ENCODE assay signal across 8 mouse cellular contexts in genomic region chr5:74265601-74266475, GRCm38 (mm10).
DNase-seq lines count a peak whose midpoint lies in the region; ATAC-seq and TF ChIP-seq lines count a peak whose summit lies in the region.

No protein-coding gene starts in this region.

- WGBS in forebrain, embryonic 10.5 days, result 57% methylated on average over 13 of the region's 13 CpGs
- 36% methylated on average over 13 of the region's 13 CpGs for WGBS in forebrain, embryonic 16.5 days
- WGBS in kidney, postnatal 0 days, result 58% methylated on average over 13 of the region's 13 CpGs
- 49% methylated on average over 13 of the region's 13 CpGs for WGBS in midbrain, embryonic 14.5 days

- ATAC-seq in forebrain, embryonic 16.5 days, result no peak
- ATAC-seq in kidney, postnatal 0 days (replicated peaks; ENCODE audit: low FRiP score, low read depth), result no peak
- ATAC-seq in midbrain, embryonic 14.5 days (ENCODE audit: low FRiP score, low TSS enrichment), result no peak
- ATAC-seq in megakaryocyte-erythroid progenitor cell, adult 5-6 weeks (replicated peaks; ENCODE audit: low FRiP score, low TSS enrichment, poor library complexity, severe bottlenecking), result no peak

- H3K9ac ChIP-seq in forebrain, embryonic 16.5 days (replicated peaks; ENCODE audit: low read depth, low read length), result no peak overlapping the region
- H3K9ac ChIP-seq in kidney, postnatal 0 days (ENCODE audit: low read depth, low read length), result no peak overlapping the region
- no peak overlapping the region for H3K9ac ChIP-seq in midbrain, embryonic 14.5 days (replicated peaks; ENCODE audit: low read length)

- intact Hi-C loops in gastrocnemius, adult 2 months (cut with DNase I), result no loop called here

- no peaks in the 10 kb centered on the region for H3K9me3 ChIP-seq in forebrain, embryonic 10.5 days
- H3K9me3 ChIP-seq in forebrain, embryonic 16.5 days (ENCODE audit: control insufficient read depth, low read length), result no peaks in the 10 kb centered on the region
- no peaks in the 10 kb centered on the region for H3K9me3 ChIP-seq in kidney, postnatal 0 days (replicated peaks; ENCODE audit: low read length)
- H3K9me3 ChIP-seq in midbrain, embryonic 14.5 days (ENCODE audit: control insufficient read depth, low read length), result no peaks in the 10 kb centered on the region

- H3K27me3 ChIP-seq in forebrain, embryonic 10.5 days (ENCODE audit: poor library complexity, severe bottlenecking), result no peaks in the 10 kb centered on the region
- no peaks in the 10 kb centered on the region for H3K27me3 ChIP-seq in forebrain, embryonic 16.5 days (replicated peaks; ENCODE audit: control insufficient read depth, insufficient read depth, low read length)
- no peaks in the 10 kb centered on the region for H3K27me3 ChIP-seq in kidney, postnatal 0 days (ENCODE audit: insufficient read depth, low read length)
- no peaks in the 10 kb centered on the region for H3K27me3 ChIP-seq in midbrain, embryonic 14.5 days (ENCODE audit: control insufficient read depth, insufficient read depth, low read length)

- no peak for TF ChIP-seq CTCF in kidney, postnatal 0 days (IDR thresholded peaks at IDR 0.05; ENCODE audit: low read depth)
- TF ChIP-seq CTCF in gastrocnemius, adult 2 months (IDR thresholded peaks at IDR 0.05), result no peak

- H3K27ac ChIP-seq in forebrain, embryonic 10.5 days, result peak overlapping the region; percentile 74
- H3K27ac ChIP-seq in forebrain, embryonic 16.5 days (ENCODE audit: low read length), result no peak overlapping the region
- H3K27ac ChIP-seq in kidney, postnatal 0 days, result peak overlapping the region; percentile 26
- 0 out of 2 replicates have a peak overlapping the region, but pooled peaks have one; percentile 20 for H3K27ac ChIP-seq in midbrain, embryonic 14.5 days (replicated peaks; ENCODE audit: low read depth, low read length)
- H3K27ac ChIP-seq in gastrocnemius, adult 2 months, result no peak overlapping the region

- DNase-seq in forebrain, embryonic 10.5 days (ENCODE audit: extremely low spot score, low spot score), result no peak
- peak; percentile 46 for DNase-seq in kidney, postnatal 0 days (ENCODE audit: low spot score)
- DNase-seq in kidney, postnatal 4 days, result no peak
- DNase-seq in forelimb bud, embryonic 11.5 days (ENCODE audit: low read depth, low spot score), result peak; percentile 84
- DNase-seq in midbrain, embryonic 14.5 days, result no peak
- DNase-seq in gastrocnemius, adult 2 months, result no peak

- no peak overlapping the region for H3K4me2 ChIP-seq in forebrain, embryonic 16.5 days (ENCODE audit: low read length)
- no peak overlapping the region for H3K4me2 ChIP-seq in kidney, postnatal 0 days (ENCODE audit: low read length)
- H3K4me2 ChIP-seq in midbrain, embryonic 14.5 days (ENCODE audit: low read length), result no peak overlapping the region

- no peaks in the 10 kb centered on the region for H3K36me3 ChIP-seq in forebrain, embryonic 10.5 days (replicated peaks)
- H3K36me3 ChIP-seq in forebrain, embryonic 16.5 days (ENCODE audit: control insufficient read depth, insufficient read depth), result no peaks in the 10 kb centered on the region
- H3K36me3 ChIP-seq in kidney, postnatal 0 days (ENCODE audit: insufficient read depth, low read length), result no peaks in the 10 kb centered on the region
- H3K36me3 ChIP-seq in midbrain, embryonic 14.5 days (ENCODE audit: control insufficient read depth, insufficient read depth, low read length), result no peaks in the 10 kb centered on the region

- no peak overlapping the region for H3K4me3 ChIP-seq in forebrain, embryonic 10.5 days
- H3K4me3 ChIP-seq in forebrain, embryonic 16.5 days (replicated peaks; ENCODE audit: low read length), result no peak overlapping the region
- no peak overlapping the region for H3K4me3 ChIP-seq in kidney, postnatal 0 days (replicated peaks; ENCODE audit: low read depth, low read length)
- H3K4me3 ChIP-seq in midbrain, embryonic 14.5 days (replicated peaks; ENCODE audit: low read depth, low read length), result no peak overlapping the region
- no peak overlapping the region for H3K4me3 ChIP-seq in gastrocnemius, adult 2 months

- peaks cover 55% of the 10 kb centered on the region for H3K4me1 ChIP-seq in forebrain, embryonic 10.5 days
- H3K4me1 ChIP-seq in forebrain, embryonic 16.5 days (replicated peaks; ENCODE audit: control insufficient read depth, insufficient read depth, low read length), result no peaks in the 10 kb centered on the region
- H3K4me1 ChIP-seq in kidney, postnatal 0 days (replicated peaks; ENCODE audit: insufficient read depth, low read length), result peaks cover 3% of the 10 kb centered on the region; the same call in 1 of the 2 replicates
- H3K4me1 ChIP-seq in midbrain, embryonic 14.5 days (ENCODE audit: control insufficient read depth, insufficient read depth, low read length), result peaks cover 10% of the 10 kb centered on the region

Comparison
In these comparisons a context has a peak if more than half of its experiments do, and no peak if none do; other contexts are left out.
1. DNase-seq: peak in kidney, postnatal 0 days (single experiment) and forelimb bud, embryonic 11.5 days (single experiment); none in forebrain, embryonic 10.5 days (single experiment), kidney, postnatal 4 days (0 of 2), midbrain, embryonic 14.5 days (single experiment) and gastrocnemius, adult 2 months (single experiment).
2. H3K27ac ChIP-seq: peak in forebrain, embryonic 10.5 days (single experiment), kidney, postnatal 0 days (single experiment) and midbrain, embryonic 14.5 days (single experiment); none in forebrain, embryonic 16.5 days (single experiment) and gastrocnemius, adult 2 months (single experiment).